Mouse (Mus musculus): ENCODE results near the gene Pdrg1. TPM values are rescaled to one million over a fixed set of nuclear protein-coding genes. Genes with fewer than 3 reads are reported as not detected.
A peak's percentile ranks its signal among the peaks of the same experiment; 100 is the strongest.

Gene Pdrg1
- polyA plus RNA-seq, 1 experiment from 2014 or later = 259 TPM

GRCm38 (mm10) chr2:153033545-153034230 is 18.5 kb upstream of the Pdrg1 start:
- no peak overlapping the region for H3K27ac ChIP-seq (ENCODE audit: low read length)
- ATAC-seq = no peak
- peak overlapping the region; percentile 95 for H3K4me2 ChIP-seq (ENCODE audit: low read length)
- H3K9ac ChIP-seq (ENCODE audit: low read depth, low read length) = peak overlapping the region; percentile 18; the same call in 1 of the 2 replicates
- 61% methylated on average over 5 of the region's 5 CpGs for WGBS
- H3K27me3 ChIP-seq (ENCODE audit: control insufficient read depth, insufficient read depth, low read depth, low read length) = no peaks in the 10 kb centered on the region
- H3K36me3 ChIP-seq (ENCODE audit: control insufficient read depth, insufficient read depth, low read length) = no peaks in the 10 kb centered on the region
- peaks cover 43% of the 10 kb centered on the region for H3K4me1 ChIP-seq (ENCODE audit: control insufficient read depth, insufficient read depth, low read length)
- H3K4me3 ChIP-seq (ENCODE audit: low read depth, low read length) = peak overlapping the region; percentile 61
- H3K9me3 ChIP-seq (replicated peaks; ENCODE audit: control insufficient read depth, low read length, poor library complexity, severe bottlenecking) = no peaks in the 10 kb centered on the region

- no peak for ATAC-seq
- peak overlapping the region; percentile 95 for H3K4me2 ChIP-seq (ENCODE audit: low read length)
- H3K4me1 ChIP-seq (ENCODE audit: control insufficient read depth, insufficient read depth, low read length) = peaks cover 43% of the 10 kb centered on the region
- H3K27ac ChIP-seq (ENCODE audit: low read length) = no peak overlapping the region
- no peaks in the 10 kb centered on the region for H3K36me3 ChIP-seq (ENCODE audit: control insufficient read depth, insufficient read depth, low read length)
- H3K9ac ChIP-seq (ENCODE audit: low read depth, low read length) = peak overlapping the region; percentile 89
- no peaks in the 10 kb centered on the region for H3K27me3 ChIP-seq (ENCODE audit: control insufficient read depth, insufficient read depth, low read depth, low read length)
- H3K9me3 ChIP-seq (replicated peaks; ENCODE audit: control insufficient read depth, low read length, poor library complexity, severe bottlenecking) = no peaks in the 10 kb centered on the region
- 11% methylated on average over 4 of the region's 4 CpGs for WGBS
- peak overlapping the region; percentile 61 for H3K4me3 ChIP-seq (ENCODE audit: low read depth, low read length)
Observed at GRCm38 (mm10) chr2:153032973-153033372, 17.7 kb upstream of the Pdrg1 start.

DNA sequence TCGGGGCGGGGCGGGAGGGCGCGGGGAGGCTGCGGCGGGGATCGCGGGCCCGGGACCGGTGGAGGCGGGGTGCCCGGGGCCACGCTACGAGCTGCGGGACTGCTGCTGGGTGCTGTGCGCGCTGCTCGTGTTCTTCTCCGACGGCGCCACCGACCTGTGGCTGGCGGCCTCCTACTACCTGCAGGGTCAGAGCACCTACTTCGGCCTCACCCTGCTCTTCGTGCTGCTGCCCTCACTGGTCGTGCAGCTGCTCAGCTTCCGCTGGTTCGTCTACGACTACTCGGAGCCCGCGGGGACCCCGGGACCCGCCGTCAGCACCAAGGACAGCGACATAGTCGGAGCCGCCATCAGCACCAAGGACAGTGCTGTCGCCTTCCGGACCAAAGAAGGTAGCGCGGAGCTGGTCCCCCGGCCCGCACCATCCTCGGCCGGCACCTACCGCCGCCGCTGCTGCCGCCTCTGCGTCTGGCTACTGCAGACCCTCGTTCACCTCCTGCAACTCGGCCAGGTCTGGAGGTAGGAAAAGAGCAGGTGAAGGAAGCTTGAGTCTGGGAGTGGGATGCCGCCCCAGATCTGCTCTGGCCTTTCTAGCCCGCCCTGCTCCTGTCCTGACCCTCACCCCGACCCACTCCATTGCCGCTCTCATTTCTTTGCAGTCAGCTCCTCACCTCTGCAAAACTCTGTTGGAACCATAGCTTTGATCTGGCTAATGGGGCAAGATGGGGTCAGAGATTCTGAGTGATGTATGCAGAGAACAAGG is 17.0 kb upstream of the Pdrg1 start:
- Histone ChIP-seq H3K9ac (ENCODE audit: low read depth, low read length) (peak overlapping the region; percentile 89), H3K4me3 (ENCODE audit: low read depth, low read length) (peak overlapping the region; percentile 61), H3K36me3 (ENCODE audit: control insufficient read depth, insufficient read depth, low read length) (no peaks in the 10 kb centered on the region), H3K27me3 (ENCODE audit: control insufficient read depth, insufficient read depth, low read depth, low read length) (no peaks in the 10 kb centered on the region), H3K4me2 (ENCODE audit: low read length) (peak overlapping the region; percentile 95), H3K27ac (ENCODE audit: low read length) (peak overlapping the region; percentile 94), H3K4me1 (ENCODE audit: control insufficient read depth, insufficient read depth, low read length) (peaks cover 42% of the 10 kb centered on the region), H3K9me3 (replicated peaks; ENCODE audit: control insufficient read depth, low read length, poor library complexity, severe bottlenecking) (no peaks in the 10 kb centered on the region)
- peak; percentile 74 for ATAC-seq
- WGBS = 1% methylated on average over 42 of the region's 58 CpGs

- Histone ChIP-seq H3K4me1 (ENCODE audit: control insufficient read depth, insufficient read depth, low read length) (peaks cover 38% of the 10 kb centered on the region), H3K27me3 (ENCODE audit: control insufficient read depth, insufficient read depth, low read depth, low read length) (no peaks in the 10 kb centered on the region), H3K27ac (ENCODE audit: low read length) (peak within 1 kb of the TSS; percentile 94), H3K9ac (ENCODE audit: low read depth, low read length) (peak within 1 kb of the TSS; percentile 89), H3K36me3 (ENCODE audit: control insufficient read depth, insufficient read depth, low read length) (no peaks in the 10 kb centered on the region), H3K9me3 (replicated peaks; ENCODE audit: control insufficient read depth, low read length, poor library complexity, severe bottlenecking) (no peaks in the 10 kb centered on the region), H3K4me2 (ENCODE audit: low read length) (peak within 1 kb of the TSS; percentile 95), H3K4me3 (ENCODE audit: low read depth, low read length) (peak within 1 kb of the TSS; percentile 61)
- under 1% methylated on average over 38 of the region's 54 CpGs for WGBS
- ATAC-seq = peak; percentile 90
Observed at GRCm38 (mm10) chr2:153031126-153032082, 16.2 kb upstream of the Pdrg1 start, which contains the start of gene Xkr7. Gene Xkr7 (plus strand): TSS chr2:153031852.

DNA sequence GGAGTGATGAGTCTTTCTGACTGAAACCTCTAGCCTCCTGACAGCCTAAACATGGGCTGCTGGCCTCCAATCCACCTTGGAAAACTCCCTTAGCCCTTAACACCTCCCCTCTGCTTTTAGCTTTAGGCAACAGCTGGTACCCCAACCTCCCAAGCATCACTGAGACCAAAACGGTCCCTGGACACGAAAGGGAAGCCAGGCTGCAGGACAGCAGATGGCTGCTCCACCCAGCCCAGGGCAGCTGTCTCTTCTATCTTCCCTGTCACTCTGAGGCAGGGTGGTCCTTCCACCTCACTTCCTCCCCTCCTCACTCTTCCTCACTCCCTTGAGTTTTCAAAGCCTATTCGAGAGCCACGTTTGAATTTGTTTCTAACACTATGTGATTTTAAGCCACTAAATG is 15.2 kb upstream of the Pdrg1 start:
- H3K4me2 ChIP-seq (ENCODE audit: low read length) = no peak overlapping the region; the same call in 1 of the 2 replicates
- no peaks in the 10 kb centered on the region for H3K36me3 ChIP-seq (ENCODE audit: control insufficient read depth, insufficient read depth, low read length)
- WGBS = 18% methylated on average over 4 of the region's 4 CpGs
- peak overlapping the region; percentile 94; the same call in 1 of the 2 replicates for H3K27ac ChIP-seq (ENCODE audit: low read length)
- H3K9ac ChIP-seq (ENCODE audit: low read depth, low read length) = no peak overlapping the region
- no peak overlapping the region for H3K4me3 ChIP-seq (ENCODE audit: low read depth, low read length)
- H3K27me3 ChIP-seq (ENCODE audit: control insufficient read depth, insufficient read depth, low read depth, low read length) = no peaks in the 10 kb centered on the region
- no peak for ATAC-seq
- H3K4me1 ChIP-seq (ENCODE audit: control insufficient read depth, insufficient read depth, low read length) = peaks cover 34% of the 10 kb centered on the region
- H3K9me3 ChIP-seq (replicated peaks; ENCODE audit: control insufficient read depth, low read length, poor library complexity, severe bottlenecking) = no peaks in the 10 kb centered on the region

DNA sequence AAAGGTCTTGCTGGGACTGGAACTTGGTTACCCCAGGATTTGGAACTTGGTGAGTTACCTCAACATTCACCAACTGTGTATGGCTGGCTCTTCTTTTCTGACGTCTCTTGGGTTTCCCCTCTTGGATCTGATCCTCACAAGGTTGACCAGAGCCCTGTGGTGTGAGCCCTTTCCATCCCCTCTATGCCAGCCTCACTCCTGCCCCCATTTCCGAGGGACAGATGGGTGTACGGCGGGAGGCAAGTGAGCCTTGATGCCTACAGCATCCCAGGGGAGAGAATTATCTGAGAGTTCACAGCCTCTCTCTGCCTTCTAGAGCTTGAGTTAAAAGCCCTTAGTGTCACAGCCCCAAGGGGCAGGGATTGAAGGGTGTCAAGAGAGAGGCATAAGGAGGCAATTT is 12.3 kb upstream of the Pdrg1 start:
- Histone ChIP-seq H3K36me3 (ENCODE audit: control insufficient read depth, insufficient read depth, low read length) (no peaks in the 10 kb centered on the region), H3K9me3 (replicated peaks; ENCODE audit: control insufficient read depth, low read length, poor library complexity, severe bottlenecking) (no peaks in the 10 kb centered on the region), H3K9ac (ENCODE audit: low read depth, low read length) (no peak overlapping the region), H3K27me3 (ENCODE audit: control insufficient read depth, insufficient read depth, low read depth, low read length) (no peaks in the 10 kb centered on the region; the same call in 1 of the 2 replicates), H3K4me3 (ENCODE audit: low read depth, low read length) (no peak overlapping the region), H3K27ac (ENCODE audit: low read length) (no peak overlapping the region), H3K4me1 (ENCODE audit: control insufficient read depth, insufficient read depth, low read length) (peaks cover 8% of the 10 kb centered on the region), H3K4me2 (ENCODE audit: low read length) (no peak overlapping the region)
- 55% methylated on average over 4 of the region's 4 CpGs for WGBS
- ATAC-seq = no peak

GRCm38 (mm10) chr2:153026052-153026451 is 10.8 kb upstream of the Pdrg1 start:
- Histone ChIP-seq H3K4me2 (ENCODE audit: low read length) (no peak overlapping the region), H3K27ac (ENCODE audit: low read length) (no peak overlapping the region), H3K9me3 (replicated peaks; ENCODE audit: control insufficient read depth, low read length, poor library complexity, severe bottlenecking) (no peaks in the 10 kb centered on the region), H3K9ac (ENCODE audit: low read depth, low read length) (no peak overlapping the region), H3K36me3 (ENCODE audit: control insufficient read depth, insufficient read depth, low read length) (no peaks in the 10 kb centered on the region), H3K4me3 (ENCODE audit: low read depth, low read length) (no peak overlapping the region), H3K27me3 (ENCODE audit: control insufficient read depth, insufficient read depth, low read depth, low read length) (no peaks in the 10 kb centered on the region; the same call in 1 of the 2 replicates), H3K4me1 (ENCODE audit: control insufficient read depth, insufficient read depth, low read length) (peaks cover 7% of the 10 kb centered on the region)
- ATAC-seq = no peak
- 84% methylated on average over 7 of the region's 7 CpGs for WGBS

DNA sequence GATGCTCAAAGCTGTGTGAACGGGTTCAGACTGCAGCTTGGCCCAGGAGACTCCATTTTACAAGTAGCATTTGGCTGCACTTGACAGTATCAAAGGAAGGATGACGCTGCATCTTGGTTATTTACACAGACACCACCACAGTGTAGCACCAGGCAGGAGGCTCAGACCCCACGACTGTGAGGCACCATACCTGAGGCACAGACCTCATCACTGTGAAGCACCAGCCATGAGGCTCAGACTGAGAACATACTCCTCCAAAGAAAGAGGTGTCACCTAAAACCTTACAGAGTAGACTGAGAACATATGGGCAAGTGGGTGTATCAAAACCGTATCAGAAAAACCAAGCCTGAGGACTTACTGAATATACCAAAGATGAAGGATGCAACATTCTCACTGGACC is 7.6 kb upstream of the Pdrg1 start:
- Histone ChIP-seq H3K27ac (ENCODE audit: low read length) (no peak overlapping the region), H3K4me1 (ENCODE audit: control insufficient read depth, insufficient read depth, low read length) (no peaks in the 10 kb centered on the region), H3K27me3 (ENCODE audit: control insufficient read depth, insufficient read depth, low read depth, low read length) (no peaks in the 10 kb centered on the region; the same call in 1 of the 2 replicates), H3K4me3 (ENCODE audit: low read depth, low read length) (no peak overlapping the region), H3K9ac (ENCODE audit: low read depth, low read length) (no peak overlapping the region), H3K9me3 (replicated peaks; ENCODE audit: control insufficient read depth, low read length, poor library complexity, severe bottlenecking) (no peaks in the 10 kb centered on the region), H3K4me2 (ENCODE audit: low read length) (no peak overlapping the region), H3K36me3 (ENCODE audit: control insufficient read depth, insufficient read depth, low read length) (no peaks in the 10 kb centered on the region)
- no peak for ATAC-seq
- 64% methylated on average over 4 of the region's 4 CpGs for WGBS

All from midbrain, embryonic 16.5 days (tissue).